Mouse (Mus musculus): ENCODE measurements at regions not wholly inside any gene's neighbourhood (a gene's known extent, or its start where the extent isn't known, plus 50 kb on each side); places are given as distances from the start of the nearest gene placed in this dataset.

DNA sequence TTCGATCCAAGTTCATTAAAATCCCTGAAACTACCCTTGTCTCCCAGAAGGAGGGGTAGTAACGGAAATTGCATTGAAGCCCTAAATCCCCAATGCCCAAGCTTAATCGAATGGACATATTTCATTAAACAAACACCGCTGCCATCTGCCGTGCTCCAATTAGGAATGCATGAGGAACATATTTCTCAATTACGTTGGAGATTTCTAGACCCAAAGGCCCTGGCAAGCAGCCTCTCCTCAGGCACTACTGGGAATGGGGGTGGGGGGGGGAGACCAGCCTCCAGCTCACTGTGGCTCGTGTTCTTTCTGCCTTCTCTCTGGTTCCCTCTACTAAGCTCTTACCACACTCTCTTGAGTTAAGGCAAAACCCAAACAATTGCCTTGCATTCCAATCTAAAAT, 181.6 kb downstream of the Nmur2 start:
- TF ChIP-seq EP300 (IDR thresholded peaks at IDR 0.05; ENCODE audit: insufficient read depth, low read depth, low read length): no peak
- TF ChIP-seq CTCF (IDR thresholded peaks at IDR 0.05): no peak
